8 mouse cellular contexts compared by ENCODE assay signal in genomic region chr7:81570752-81571107, GRCm38 (mm10). TPM values are rescaled to one million over a fixed set of nuclear protein-coding genes. Genes with fewer than 3 reads are reported as not detected.
DNase-seq lines count a peak whose midpoint lies in the region; ATAC-seq and TF ChIP-seq lines count a peak whose summit lies in the region.

No protein-coding gene starts in this region.

- H3K4me1 ChIP-seq in forebrain, embryonic 14.5 days (ENCODE audit: control insufficient read depth, insufficient read depth, low read length), result peaks cover 12% of the 10 kb centered on the region
- peaks cover 13% of the 10 kb centered on the region for H3K4me1 ChIP-seq in liver, postnatal 0 days (ENCODE audit: insufficient read depth)
- peaks cover 11% of the 10 kb centered on the region for H3K4me1 ChIP-seq in thymus, adult 2 months (replicated peaks; ENCODE audit: control insufficient read depth, insufficient read depth, low read length)

- TF ChIP-seq EP300 in liver, postnatal 0 days (IDR thresholded peaks at IDR 0.05; ENCODE audit: low read depth), result peak; percentile 25; the same call in 1 of the 2 replicates

- no peak overlapping the region for H3K27ac ChIP-seq in forebrain, embryonic 14.5 days (ENCODE audit: low read depth, low read length)
- 0 out of 2 replicates have a peak overlapping the region, but pooled peaks have one; percentile 98 for H3K27ac ChIP-seq in liver, postnatal 0 days (ENCODE audit: low read depth)
- H3K27ac ChIP-seq in thymus, adult 2 months (ENCODE audit: control insufficient read depth, insufficient read depth, low read length), result no peak overlapping the region

- H3K27me3 ChIP-seq in forebrain, embryonic 14.5 days (replicated peaks; ENCODE audit: control insufficient read depth, insufficient read depth, low read length), result no peaks in the 10 kb centered on the region
- no peaks in the 10 kb centered on the region for H3K27me3 ChIP-seq in liver, postnatal 0 days (ENCODE audit: insufficient read depth, low read length)
- no peaks in the 10 kb centered on the region for H3K27me3 ChIP-seq in thymus, adult 2 months (ENCODE audit: control insufficient read depth, insufficient read depth, low read length)

- no peak for TF ChIP-seq POLR2A in thymus, adult 2 months (IDR thresholded peaks at IDR 0.05; ENCODE audit: control insufficient read depth, extremely low read depth, insufficient read depth, low read length, poor library complexity)

- peak; percentile 48 for TF ChIP-seq CTCF in liver, postnatal 0 days (IDR thresholded peaks at IDR 0.05; ENCODE audit: low read depth)
- TF ChIP-seq CTCF in thymus, adult 2 months (IDR thresholded peaks at IDR 0.05; ENCODE audit: borderline replicate concordance, control insufficient read depth, extremely low read depth, insufficient read depth, low read length, poor library complexity), result no peak

- H3K4me2 ChIP-seq in forebrain, embryonic 14.5 days (ENCODE audit: low read length), result peak overlapping the region; percentile 75
- H3K4me2 ChIP-seq in liver, postnatal 0 days (ENCODE audit: low read depth, low read length), result peak overlapping the region; percentile 72

- ATAC-seq in frontal cortex, adult (ENCODE audit: low TSS enrichment), result peak; percentile 58
- ATAC-seq in CD4-positive, CD25-positive, alpha-beta regulatory T cell, adult 4 months, result peak; percentile 32
- no peak for ATAC-seq in forebrain, embryonic 14.5 days
- no peak; the same call in 1 of the 2 replicates for ATAC-seq in liver, postnatal 0 days
- no peak for ATAC-seq in monocyte, adult 5-6 weeks (replicated peaks; ENCODE audit: insufficient number of reproducible peaks, low FRiP score, low TSS enrichment, poor library complexity, severe bottlenecking)

- H3K9ac ChIP-seq in forebrain, embryonic 14.5 days (ENCODE audit: low read length), result no peak overlapping the region
- no peak overlapping the region for H3K9ac ChIP-seq in liver, postnatal 0 days (replicated peaks)

- WGBS in forebrain, embryonic 14.5 days, result 4% methylated on average over 5 of the region's 5 CpGs
- 6% methylated on average over 5 of the region's 5 CpGs for WGBS in liver, postnatal 0 days (ENCODE audit: insufficient replicate concordance)
- 4% methylated on average over 5 of the region's 5 CpGs for WGBS in thymus, adult 2 months

- no peak for DNase-seq in frontal cortex, postnatal 25 days (ENCODE audit: low spot score in 2 of 2)
- DNase-seq in forebrain, embryonic 14.5 days (ENCODE audit: low spot score), result no peak
- no peak for DNase-seq in liver, postnatal 0 days
- DNase-seq in layer of hippocampus, adult 9-11 months, result no peak
- no peak for DNase-seq in thymus, adult 2 months

- H3K36me3 ChIP-seq in forebrain, embryonic 14.5 days (ENCODE audit: control insufficient read depth, insufficient read depth, low read length), result peaks cover 10% of the 10 kb centered on the region; the same call in 1 of the 2 replicates
- peaks cover 14% of the 10 kb centered on the region for H3K36me3 ChIP-seq in liver, postnatal 0 days (replicated peaks; ENCODE audit: insufficient read depth, low read length)
- H3K36me3 ChIP-seq in thymus, adult 2 months (ENCODE audit: control insufficient read depth, insufficient read depth, low read length), result no peaks in the 10 kb centered on the region; the same call in 1 of the 2 replicates

- H3K9me3 ChIP-seq in forebrain, embryonic 14.5 days (replicated peaks; ENCODE audit: control insufficient read depth, low read length), result no peaks in the 10 kb centered on the region
- H3K9me3 ChIP-seq in liver, postnatal 0 days (ENCODE audit: low read length), result no peaks in the 10 kb centered on the region

- H3K4me3 ChIP-seq in forebrain, embryonic 14.5 days (ENCODE audit: low read depth, low read length), result peak overlapping the region; percentile 84
- peak overlapping the region; percentile 85 for H3K4me3 ChIP-seq in liver, postnatal 0 days (ENCODE audit: low read depth, low read length)
- H3K4me3 ChIP-seq in thymus, adult 2 months (ENCODE audit: control insufficient read depth, insufficient read depth, low read length), result no peak overlapping the region

RNA-seq across cellular contexts. Expression of gene Whamm, which starts 0.3 kb away (rescaled TPM):
- 1 to 10 TPM; 3.1 to 5.5 TPM for polyA plus RNA-seq in CD4-positive, CD25-positive, alpha-beta regulatory T cell, adult 4 months (2017; shearing (Covaris generic))
- polyA plus RNA-seq in forebrain, embryonic 14.5 days (2014; fragmentation: Nextera tagmentation; extraction: Ambion mirVana), result 4.7 and 5.8 TPM in 2 replicates
- polyA plus RNA-seq in liver, postnatal 0 days (2015; fragmentation: Nextera tagmentation; extraction: Ambion mirVana), result 7.0 and 8.1 TPM in 2 replicates
- 24.4 to 38.9 TPM (median 33.5 TPM) in 3 replicates for total RNA-seq in monocyte, adult 5-6 weeks (2017)
- 29.8 and 30.4 TPM in 2 replicates for polyA plus RNA-seq in thymus, adult 2 months (2012; rRNA removed)

RNA-seq across cellular contexts. Expression of gene Fsd2, which starts 4.0 kb away (rescaled TPM):
- polyA plus RNA-seq in CD4-positive, CD25-positive, alpha-beta regulatory T cell, adult 4 months (2017; shearing (Covaris generic)), result 1 to 10 TPM; 5.3 to 6.4 TPM
- polyA plus RNA-seq in forebrain, embryonic 14.5 days (2014; fragmentation: Nextera tagmentation; extraction: Ambion mirVana), result 0.09 and 0.23 TPM in 2 replicates
- 0.28 and 0.50 TPM in 2 replicates for polyA plus RNA-seq in liver, postnatal 0 days (2015; fragmentation: Nextera tagmentation; extraction: Ambion mirVana)
- total RNA-seq in monocyte, adult 5-6 weeks (2017), result 0.10 to 0.39 TPM (median 0.32 TPM) in 3 replicates
- 1.5 and 3.2 TPM in 2 replicates for polyA plus RNA-seq in thymus, adult 2 months (2012; rRNA removed)

Comparison
In these comparisons a context has a peak if more than half of its experiments do, and no peak if none do; other contexts are left out.
1. ATAC-seq: peak in frontal cortex, adult (single experiment) and CD4-positive, CD25-positive, alpha-beta regulatory T cell, adult 4 months (single experiment); none in forebrain, embryonic 14.5 days (single experiment), liver, postnatal 0 days (single experiment) and monocyte, adult 5-6 weeks (single experiment).